Mouse (Mus musculus) activated CD4-positive, CD25-positive, alpha-beta regulatory T cell (primary cell): ENCODE measurements around the gene Mkln1. TPM values are rescaled to one million over a fixed set of nuclear protein-coding genes. Genes with fewer than 3 reads are reported as not detected.

ENCODE experiments used
- polyA plus RNA-seq, 2 experiments: library from polyadenylated mRNA; unstranded; fragments of 100-300 nt; shearing (Covaris generic); gene quantifications; one replicate each; pipeline ENCODE4 v1.2.1; 2017

Gene Mkln1
- 100 to 1,000 TPM; 265 to 298 TPM for polyA plus RNA-seq

GRCm38 (mm10) chr6:31398431-31399205 is at the start of gene Mkln1:
TSS of gene Mkln1 (plus strand) at chr6:31398735.

GRCm38 (mm10) chr6:31563235-31564181 is 165.0 kb downstream of the Mkln1 start, which contains the start of gene Podxl:
TSS of gene Podxl (minus strand) at chr6:31563981.

Other genes with a start within 250 kb of the Mkln1 start
- gene Podxl, start 165.2 kb downstream of the Mkln1 start, polyA plus RNA-seq = under 1 TPM; 0.08 to 0.10 TPM